Mouse (Mus musculus) heart, adult 2 months (tissue): ENCODE results near the gene Zfyve27.

Experiments used
- CTCF ChIP-seq: fragments of 200-600 bp; IDR thresholded peaks from 2 replicates; pipeline ENCODE4 v1.8.1; 2022; ENCODE audit warnings: antibody characterized with exemption, mild to moderate bottlenecking, moderate library complexity
- EP300 ChIP-seq: fragments of 200-500 bp; IDR thresholded peaks from 2 replicates; pipeline ENCODE4 v1.6.1; 2011; ENCODE audit warnings: low read depth, low read length, control low read depth; ENCODE audit not compliant: insufficient read depth

GRCm38 (mm10) chr19:42141998-42142397, 21.8 kb upstream of the Zfyve27 start:
- no peak for TF ChIP-seq CTCF
- TF ChIP-seq EP300, result no peak
